Mouse (Mus musculus) midbrain, embryonic 10.5 days (tissue): ENCODE data around the gene Kcnj10. TPM values are rescaled to one million over a fixed set of nuclear protein-coding genes. Genes with fewer than 3 reads are reported as not detected.
A peak's percentile ranks its signal among the peaks of the same experiment; 100 is the strongest.

Experiments
- DNase-seq: peaks from one replicate; pipeline ENCODE4 v3.0.0-alpha.2; 2017; ENCODE audit warnings: low spot score
- H3K27ac ChIP-seq: fragments of 300-500 bp; sonication (generic); replicated peaks from 2 replicates; pipeline ENCODE4 v1.5.1; 2016; ENCODE audit warnings: mild to moderate bottlenecking
- H3K27me3 ChIP-seq: fragments of 300-500 bp; sonication (generic); 2 replicates; pipeline ENCODE4 v1.6.1; 2016; ENCODE audit warnings: low read depth, mild to moderate bottlenecking; ENCODE audit not compliant: poor library complexity, severe bottlenecking
- H3K36me3 ChIP-seq: fragments of 300-500 bp; sonication (generic); 2 replicates; pipeline ENCODE4 v1.6.1; 2016; ENCODE audit warnings: mild to moderate bottlenecking, moderate library complexity
- H3K4me1 ChIP-seq: fragments of 300-500 bp; sonication (generic); 2 replicates; pipeline ENCODE4 v1.6.1; 2016
- H3K4me3 ChIP-seq: fragments of 300-500 bp; sonication (generic); 2 replicates; pipeline ENCODE4 v1.5.1; 2016; ENCODE audit warnings: mild to moderate bottlenecking, moderate library complexity
- H3K9me3 ChIP-seq: fragments of 300-500 bp; sonication (generic); replicated peaks from 2 replicates; pipeline ENCODE4 v1.6.1; 2016; ENCODE audit warnings: mild to moderate bottlenecking
- WGBS: fragments of 180-500 bp; shearing (Covaris S2); methylation state at CpG from one replicate; pipeline ENCODE4 v1.1.7; 2016; 5-methylcytosine and 5-hydroxymethylcytosine counted together
- polyA plus RNA-seq: library from polyadenylated mRNA; unstranded; fragments of >200 nt; fragmentation: Nextera tagmentation; extraction: Ambion mirVana; gene quantifications from 2 replicates; pipeline ENCODE4 v1.2.1, GENCODE M21; 2016

Kcnj10 gene
- polyA plus RNA-seq, 1 experiment from 2014 or later: 0.46 TPM

DNA sequence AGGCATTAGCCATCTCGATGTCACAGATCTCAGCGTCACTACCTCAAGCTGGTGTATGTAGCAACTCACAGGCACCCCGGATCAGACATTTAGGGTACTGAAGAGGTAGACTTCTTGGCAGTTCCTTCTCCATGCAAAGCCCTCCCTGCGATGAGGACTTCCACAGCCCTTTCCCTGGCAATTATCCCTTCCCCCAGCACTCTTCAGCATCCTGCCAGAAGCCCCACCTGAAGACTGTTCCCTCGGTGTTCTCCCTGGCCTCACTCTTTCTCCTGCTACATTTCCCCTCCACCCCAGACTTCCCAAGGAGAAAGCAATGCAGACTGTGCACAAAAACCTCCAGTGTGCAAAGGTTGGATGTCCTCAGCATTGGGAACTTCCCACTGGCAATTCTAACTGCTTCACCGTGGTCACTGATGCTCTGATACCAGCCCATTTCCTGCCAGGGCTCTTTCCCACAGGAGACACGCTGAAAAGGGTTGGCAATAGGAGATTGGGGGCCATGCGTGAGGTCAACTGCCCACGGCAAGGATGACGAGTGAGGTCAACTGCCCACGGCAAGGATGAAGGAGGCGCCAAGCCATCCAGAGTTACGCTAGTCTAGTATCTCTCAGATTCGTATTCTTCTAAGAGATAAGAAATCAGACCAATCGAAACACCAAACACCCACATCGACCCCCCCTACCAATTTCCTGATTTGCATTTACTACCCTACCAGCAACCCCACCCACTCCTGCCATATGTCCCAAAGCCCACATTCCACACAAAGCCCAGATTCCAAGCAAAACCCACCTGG is 13.6 kb upstream of the Kcnj10 start:
- 91% methylated on average over 16 of the region's 16 CpGs for WGBS
- Histone ChIP-seq H3K4me3 (no peak overlapping the region), H3K4me1 (peaks cover 51% of the 10 kb centered on the region), H3K36me3 (no peaks in the 10 kb centered on the region), H3K27ac (no peak overlapping the region), H3K27me3 (peaks cover 97% of the 10 kb centered on the region), H3K9me3 (no peaks in the 10 kb centered on the region)
- no peak for DNase-seq

DNA sequence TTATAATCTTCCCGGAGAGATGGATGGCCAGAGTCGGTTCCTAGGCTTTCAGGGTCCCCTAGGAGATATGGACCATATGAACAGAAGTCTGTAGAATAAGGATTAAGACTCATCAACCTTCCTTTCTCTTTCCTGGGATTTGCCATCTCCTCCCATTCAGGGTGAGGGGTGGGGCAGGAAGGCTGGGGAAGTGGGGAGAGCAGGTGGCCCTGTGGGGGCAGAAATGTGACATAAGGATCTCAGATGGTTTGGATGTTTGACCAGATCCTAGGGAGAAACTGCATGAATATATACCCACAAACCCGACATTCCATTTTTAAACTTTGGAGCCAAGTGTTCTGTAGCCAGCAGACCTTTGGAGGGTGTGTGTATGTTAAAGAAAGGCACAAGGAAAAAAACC is 13.0 kb upstream of the Kcnj10 start:
- Histone ChIP-seq H3K36me3 (no peaks in the 10 kb centered on the region), H3K4me3 (no peak overlapping the region), H3K4me1 (peaks cover 44% of the 10 kb centered on the region), H3K27ac (no peak overlapping the region), H3K9me3 (no peaks in the 10 kb centered on the region), H3K27me3 (peaks cover 99% of the 10 kb centered on the region)
- 85% methylated on average over 3 of the region's 3 CpGs for WGBS
- no peak for DNase-seq

DNA sequence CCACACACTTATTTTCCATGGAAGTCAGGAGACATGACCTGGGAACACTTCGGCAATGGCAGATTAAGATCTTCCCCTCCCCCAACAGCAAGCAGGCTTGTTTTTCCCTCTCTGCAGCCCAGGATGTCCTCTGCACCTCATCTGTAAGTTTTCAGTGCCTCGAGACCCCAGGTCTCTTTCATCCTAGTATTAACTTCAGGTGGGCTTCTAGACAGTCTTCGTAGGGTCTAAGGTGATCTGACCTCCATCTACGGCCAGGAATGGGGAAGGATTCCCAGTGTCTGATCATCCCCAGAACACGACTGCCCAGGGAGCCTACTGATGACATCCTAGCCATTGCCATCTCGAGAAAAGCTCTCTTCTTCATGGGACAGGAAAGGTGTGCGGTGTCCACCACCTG is 12.5 kb upstream of the Kcnj10 start:
- Histone ChIP-seq H3K9me3 (no peaks in the 10 kb centered on the region), H3K4me3 (no peak overlapping the region), H3K27me3 (peaks cover 97% of the 10 kb centered on the region), H3K4me1 (peaks cover 40% of the 10 kb centered on the region), H3K27ac (no peak overlapping the region; the same call in 1 of the 2 replicates), H3K36me3 (no peaks in the 10 kb centered on the region)
- DNase-seq: no peak
- 83% methylated on average over 7 of the region's 7 CpGs for WGBS

DNA sequence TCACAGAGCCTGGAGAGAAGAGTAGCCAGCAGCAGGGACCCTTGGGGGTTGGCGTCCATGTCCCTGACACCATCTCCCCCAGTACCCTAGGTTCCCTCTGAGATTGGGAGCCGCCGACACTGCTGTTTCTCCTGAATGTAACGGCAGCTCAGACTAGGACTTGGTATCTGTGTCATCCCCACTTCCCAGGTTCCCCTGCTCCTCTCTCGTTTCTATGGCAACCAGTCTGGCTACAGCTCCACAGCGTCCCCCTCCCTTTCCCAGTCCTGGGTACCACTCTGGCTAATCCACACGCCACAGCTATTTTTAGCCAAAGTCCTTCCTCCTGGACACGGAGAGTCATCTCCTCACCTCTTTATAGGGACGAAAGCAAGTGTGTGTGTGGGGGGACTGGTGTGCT is 11.9 kb upstream of the Kcnj10 start, which contains the start of gene Kcnj9:
TSS of gene Kcnj9 (minus strand) at position 188 of the 400 bp plus-strand sequence.
- H3K36me3 ChIP-seq: no peaks in the 10 kb centered on the region
- peaks cover 37% of the 10 kb centered on the region for H3K4me1 ChIP-seq
- peak within 1 kb of the TSS; percentile 64; the same call in 1 of the 2 replicates for H3K27ac ChIP-seq
- peak; percentile 51 for DNase-seq
- H3K4me3 ChIP-seq: peak within 1 kb of the TSS; percentile 36
- no peaks in the 10 kb centered on the region for H3K9me3 ChIP-seq
- H3K27me3 ChIP-seq: peaks cover 99% of the 10 kb centered on the region
- WGBS: 26% methylated on average over 9 of the region's 9 CpGs

DNA sequence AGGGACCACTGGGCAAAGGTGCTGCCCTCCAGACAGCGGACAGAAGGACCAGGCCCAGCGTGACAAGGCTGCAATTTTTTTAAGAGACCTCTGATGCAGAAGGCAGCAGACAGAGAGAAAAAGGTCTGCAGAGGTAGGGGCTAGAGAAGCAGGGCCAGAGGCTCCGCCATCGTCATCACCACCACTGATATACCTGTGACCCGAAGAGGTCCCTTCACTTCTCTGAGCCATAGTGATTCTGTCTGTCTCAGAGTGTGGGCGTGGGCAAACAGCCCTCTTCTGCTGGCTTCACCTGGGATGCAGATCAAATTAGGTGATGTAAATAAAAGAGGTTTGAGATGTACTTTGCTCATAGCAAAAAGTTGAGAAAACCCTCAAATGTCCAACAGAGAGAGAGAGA is 11.4 kb upstream of the Kcnj10 start:
- H3K27me3 ChIP-seq: peaks cover 99% of the 10 kb centered on the region
- WGBS: 74% methylated on average over 6 of the region's 6 CpGs
- no peaks in the 10 kb centered on the region for H3K9me3 ChIP-seq
- H3K36me3 ChIP-seq: no peaks in the 10 kb centered on the region
- no peak for DNase-seq
- H3K4me3 ChIP-seq: no peak overlapping the region
- H3K4me1 ChIP-seq: peaks cover 32% of the 10 kb centered on the region
- peak overlapping the region; percentile 64; the same call in 1 of the 2 replicates for H3K27ac ChIP-seq

DNA sequence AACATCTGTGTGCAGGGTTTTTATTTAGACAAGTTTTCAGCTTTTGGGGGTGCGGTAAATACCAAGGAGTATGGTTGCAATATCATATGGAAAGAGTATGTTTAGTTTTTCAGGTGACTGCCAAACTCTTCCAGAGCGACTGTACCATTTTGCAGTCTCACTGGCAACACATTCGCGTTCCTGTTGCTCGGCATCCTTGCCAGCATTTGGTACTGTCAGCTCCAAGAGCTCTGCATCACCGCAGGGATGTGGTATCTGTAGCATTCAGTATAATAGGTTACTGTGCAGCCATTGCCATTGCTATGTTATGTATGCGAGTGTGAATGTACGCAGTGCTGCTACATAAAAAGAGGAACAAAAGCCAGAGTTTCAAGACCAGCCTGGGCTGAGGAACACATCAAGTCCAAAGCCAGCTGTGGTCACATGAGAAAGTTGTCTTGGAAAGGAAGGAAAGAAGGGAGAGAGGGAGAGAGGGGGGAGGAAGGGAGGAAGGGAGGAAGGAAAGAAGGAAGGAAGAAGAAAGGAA is 9.5 kb upstream of the Kcnj10 start:
- no peak overlapping the region for H3K27ac ChIP-seq
- peaks cover 97% of the 10 kb centered on the region for H3K27me3 ChIP-seq
- peaks cover 21% of the 10 kb centered on the region for H3K4me1 ChIP-seq
- WGBS: 80% methylated on average over 8 of the region's 8 CpGs
- H3K9me3 ChIP-seq: no peaks in the 10 kb centered on the region
- no peaks in the 10 kb centered on the region for H3K36me3 ChIP-seq
- H3K4me3 ChIP-seq: no peak overlapping the region
- no peak for DNase-seq

DNA sequence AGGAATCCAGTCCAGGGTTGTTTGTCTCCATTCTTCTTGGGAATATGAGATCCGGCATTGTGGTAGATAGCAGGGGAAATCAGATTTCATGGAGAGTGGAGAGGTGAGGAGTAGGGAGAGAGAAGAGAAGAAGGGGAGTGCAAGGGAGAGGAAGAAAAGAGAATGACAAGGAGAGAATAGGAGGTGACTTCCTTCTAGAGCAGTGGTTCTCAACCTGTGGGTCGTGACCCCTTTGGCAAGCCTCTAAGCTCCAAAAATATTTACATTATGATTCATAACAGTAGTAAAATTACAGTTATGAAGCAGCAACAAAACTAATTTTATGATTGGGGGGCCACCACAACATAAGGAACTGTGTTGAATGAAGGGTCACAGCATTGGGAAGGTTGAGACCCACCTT is 8.1 kb upstream of the Kcnj10 start:
- Histone ChIP-seq H3K27me3 (peaks cover 87% of the 10 kb centered on the region), H3K27ac (no peak overlapping the region), H3K4me1 (peaks cover 25% of the 10 kb centered on the region), H3K9me3 (no peaks in the 10 kb centered on the region), H3K4me3 (no peak overlapping the region), H3K36me3 (no peaks in the 10 kb centered on the region)
- 87% methylated on average over 2 of the region's 2 CpGs for WGBS
- DNase-seq: no peak

DNA sequence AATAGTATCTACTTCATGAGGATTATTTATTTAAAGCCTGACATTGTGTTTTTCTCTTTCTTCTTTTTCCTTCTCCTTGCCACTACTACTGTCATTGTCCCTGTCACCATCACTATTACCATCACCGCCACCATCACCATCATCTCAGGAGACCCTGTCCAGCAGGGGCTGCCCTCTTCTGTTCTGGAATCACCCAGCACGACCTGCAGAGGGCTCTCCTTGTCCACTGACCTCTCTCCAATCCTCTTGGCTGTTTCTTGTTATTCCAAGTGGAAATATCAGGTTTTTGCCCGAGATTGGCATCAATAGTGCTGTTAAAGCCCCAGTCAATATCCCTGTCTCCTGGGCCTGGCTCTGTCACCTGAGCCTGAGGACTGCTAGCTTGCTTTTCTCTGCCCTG is 7.5 kb upstream of the Kcnj10 start:
- 21% methylated on average over 3 of the region's 3 CpGs for WGBS
- Histone ChIP-seq H3K27me3 (peaks cover 86% of the 10 kb centered on the region), H3K27ac (peak overlapping the region; percentile 43; the same call in 1 of the 2 replicates), H3K9me3 (no peaks in the 10 kb centered on the region), H3K4me1 (peaks cover 24% of the 10 kb centered on the region), H3K36me3 (no peaks in the 10 kb centered on the region), H3K4me3 (no peak overlapping the region)
- DNase-seq: no peak

DNA sequence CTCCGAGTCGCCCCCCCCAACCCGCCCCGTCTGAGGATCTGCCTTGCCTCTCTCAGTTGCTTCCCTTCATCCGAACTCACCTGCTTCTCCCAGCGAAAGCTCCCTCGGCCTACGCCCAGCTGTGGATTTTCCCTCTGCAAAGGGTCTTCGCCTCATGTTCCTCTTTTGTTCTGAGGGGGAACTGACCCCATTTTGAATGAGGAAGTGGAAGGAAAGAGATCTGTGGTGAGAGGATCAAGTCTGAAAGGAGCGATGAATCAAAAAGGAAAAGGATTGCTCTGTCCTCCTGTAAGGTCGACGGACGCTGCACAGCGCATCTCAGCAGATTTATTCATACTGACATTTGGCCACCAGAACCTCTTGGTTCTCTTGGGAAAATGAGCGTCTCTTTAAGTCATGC is 5.2 kb upstream of the Kcnj10 start:
- peaks cover 86% of the 10 kb centered on the region for H3K27me3 ChIP-seq
- no peaks in the 10 kb centered on the region for H3K9me3 ChIP-seq
- DNase-seq: no peak
- WGBS: 81% methylated on average over 15 of the region's 15 CpGs
- H3K4me3 ChIP-seq: no peak overlapping the region
- peaks cover 16% of the 10 kb centered on the region for H3K4me1 ChIP-seq
- no peaks in the 10 kb centered on the region for H3K36me3 ChIP-seq
- no peak overlapping the region for H3K27ac ChIP-seq

DNA sequence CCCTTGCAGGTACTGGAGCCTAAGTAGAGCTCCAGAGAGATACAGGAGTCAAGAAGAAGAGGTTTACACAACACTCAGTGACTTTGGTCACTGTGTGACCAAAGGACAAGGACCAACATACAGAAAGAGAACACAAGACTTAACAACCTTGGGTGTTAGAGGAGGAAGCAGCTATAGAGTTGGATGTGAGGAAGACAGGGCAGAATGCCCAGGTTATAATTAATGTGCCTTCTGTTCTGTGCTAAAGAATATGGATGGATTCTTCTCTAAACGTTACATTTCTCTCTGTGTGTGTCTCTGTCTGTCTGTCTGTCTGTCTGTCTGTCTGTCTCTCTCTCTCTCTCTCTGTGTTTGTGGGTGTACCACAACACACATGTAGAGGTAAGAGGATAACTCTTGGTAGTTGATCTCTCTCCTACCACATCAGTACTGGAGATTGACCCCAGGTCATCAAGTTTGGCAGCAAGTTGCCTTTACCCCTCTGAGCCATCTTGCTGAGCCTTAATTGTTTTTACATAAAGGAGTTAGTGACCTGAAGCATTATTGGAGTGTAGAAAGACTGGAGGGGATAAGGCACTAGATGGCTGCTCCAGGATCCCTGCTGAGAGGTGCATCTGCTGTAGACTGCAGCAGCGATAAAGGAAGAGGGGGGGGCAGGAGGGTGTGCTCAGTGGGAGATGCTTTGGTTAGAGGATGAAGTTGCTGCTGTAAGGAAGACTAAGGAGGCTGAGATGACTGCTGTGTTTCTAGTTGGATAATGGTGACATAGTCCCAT is 3.4 kb upstream of the Kcnj10 start:
- no peaks in the 10 kb centered on the region for H3K36me3 ChIP-seq
- H3K4me1 ChIP-seq: peaks cover 30% of the 10 kb centered on the region
- no peaks in the 10 kb centered on the region for H3K9me3 ChIP-seq
- DNase-seq: no peak
- H3K27ac ChIP-seq: no peak overlapping the region
- H3K27me3 ChIP-seq: peaks cover 86% of the 10 kb centered on the region
- WGBS: 31% methylated on average over 2 of the region's 2 CpGs
- H3K4me3 ChIP-seq: no peak overlapping the region

DNA sequence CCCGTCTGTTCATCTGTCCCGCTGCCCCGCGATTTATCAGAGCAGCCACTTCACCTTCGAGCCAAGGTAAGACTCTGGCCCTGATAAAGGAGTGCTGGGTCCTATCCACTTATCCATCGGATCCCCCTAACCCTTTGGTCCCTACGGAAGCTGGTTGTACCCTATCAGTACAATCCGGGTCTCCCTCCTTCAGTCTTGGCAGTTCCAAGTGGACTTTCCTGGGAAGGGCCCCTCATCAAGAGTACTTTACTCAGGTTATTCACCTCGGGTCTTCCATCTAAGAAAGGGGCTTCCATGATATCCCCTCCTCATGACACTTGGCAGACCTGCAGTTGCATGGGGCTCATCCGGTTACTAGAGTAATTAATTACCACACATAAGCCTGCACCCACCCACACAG is 376 bp downstream of the Kcnj10 start:
- no peaks in the 10 kb centered on the region for H3K36me3 ChIP-seq
- peak overlapping the region; percentile 68 for H3K4me3 ChIP-seq
- peak overlapping the region; percentile 76 for H3K27ac ChIP-seq
- no peak for DNase-seq
- H3K4me1 ChIP-seq: peaks cover 42% of the 10 kb centered on the region
- 28% methylated on average over 10 of the region's 10 CpGs for WGBS
- H3K9me3 ChIP-seq: no peaks in the 10 kb centered on the region
- H3K27me3 ChIP-seq: peaks cover 65% of the 10 kb centered on the region

DNA sequence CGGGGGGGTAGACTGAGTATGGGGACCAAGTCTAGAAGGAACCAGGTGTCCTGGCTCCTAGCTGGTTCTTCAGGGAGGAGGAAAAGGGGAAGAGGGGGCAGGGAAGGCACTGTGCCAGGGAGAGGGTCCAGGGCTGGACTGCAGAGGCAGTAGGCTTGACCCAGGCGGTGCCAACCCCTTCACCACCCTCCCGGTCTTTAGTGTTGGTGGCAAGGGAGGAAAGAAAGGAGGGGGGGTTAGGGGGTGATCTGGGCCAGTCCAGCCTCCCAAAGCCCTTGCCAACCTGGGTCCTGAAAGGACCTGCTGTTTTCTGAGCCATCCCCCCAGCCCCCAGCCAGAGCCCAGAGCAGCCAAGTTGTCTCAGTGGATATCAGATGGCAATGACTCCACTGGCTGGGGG is 1.7 kb downstream of the Kcnj10 start:
- no peak overlapping the region; the same call in 1 of the 2 replicates for H3K4me3 ChIP-seq
- H3K27me3 ChIP-seq: peaks cover 69% of the 10 kb centered on the region
- DNase-seq: no peak
- no peaks in the 10 kb centered on the region for H3K36me3 ChIP-seq
- H3K9me3 ChIP-seq: no peaks in the 10 kb centered on the region
- H3K4me1 ChIP-seq: peaks cover 44% of the 10 kb centered on the region
- peak overlapping the region; percentile 52 for H3K27ac ChIP-seq
- 96% methylated on average over 3 of the region's 3 CpGs for WGBS

DNA sequence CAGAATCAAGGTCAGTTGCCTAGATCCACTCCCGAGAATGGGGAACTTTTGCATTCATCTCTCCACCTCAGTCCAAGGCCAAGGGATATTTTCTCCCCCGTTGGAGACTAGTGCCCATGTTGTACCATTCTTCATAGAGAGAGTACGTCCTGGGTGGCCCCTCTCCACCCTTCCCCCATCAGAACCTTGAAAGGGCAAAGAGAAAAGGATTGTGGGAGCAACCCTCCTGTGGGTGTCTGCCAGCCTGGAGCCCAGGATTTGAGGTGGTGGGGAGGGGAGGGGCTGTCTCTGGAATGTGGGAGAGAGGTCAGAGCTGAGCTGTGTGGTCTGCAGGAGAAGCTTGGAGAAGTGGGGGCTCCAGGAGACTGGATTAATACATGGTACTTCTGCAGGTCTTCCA is 2.9 kb downstream of the Kcnj10 start:
- no peaks in the 10 kb centered on the region for H3K36me3 ChIP-seq
- no peaks in the 10 kb centered on the region for H3K9me3 ChIP-seq
- peaks cover 53% of the 10 kb centered on the region for H3K4me1 ChIP-seq
- DNase-seq: no peak
- peak overlapping the region; percentile 69 for H3K27ac ChIP-seq
- H3K4me3 ChIP-seq: no peak overlapping the region
- 52% methylated on average over 3 of the region's 3 CpGs for WGBS
- peaks cover 58% of the 10 kb centered on the region for H3K27me3 ChIP-seq
